Mouse (Mus musculus): ENCODE measurements at regions not wholly inside any gene's neighbourhood (a gene's known extent, or its start where the extent isn't known, plus 50 kb on each side); places are given as distances from the start of the nearest gene placed in this dataset.

DNA sequence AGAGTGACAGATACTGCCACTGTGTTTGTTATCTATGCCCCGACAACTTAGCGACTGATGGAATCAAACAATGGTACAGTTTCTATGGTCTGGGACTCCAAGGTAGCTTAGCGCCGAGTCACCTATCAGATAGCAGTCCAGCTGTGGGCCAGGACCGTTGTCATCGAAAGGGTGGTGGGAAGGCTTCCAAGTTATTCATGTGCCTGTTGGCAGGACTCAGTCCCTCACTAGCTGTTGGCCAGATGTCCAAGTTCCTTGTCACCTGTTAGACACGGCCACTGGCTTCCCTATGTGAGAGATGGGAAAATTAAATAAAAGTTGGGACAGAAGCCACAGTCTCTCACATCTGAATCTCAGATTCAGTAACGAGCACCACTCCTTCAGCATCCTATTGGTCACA lies 150.1 kb downstream of the BC067074 start:
- no peak overlapping the region for H3K4me3 ChIP-seq (ENCODE audit: low read depth, low read length)
- H3K4me2 ChIP-seq (replicated peaks; ENCODE audit: low read depth): no peak overlapping the region
- no peak for ATAC-seq
- H3K9me3 ChIP-seq (ENCODE audit: control insufficient read depth): no peaks in the 10 kb centered on the region
- no peaks in the 10 kb centered on the region for H3K4me1 ChIP-seq (replicated peaks; ENCODE audit: control insufficient read depth, insufficient read depth, low read length)
- H3K27me3 ChIP-seq (replicated peaks; ENCODE audit: control insufficient read depth, insufficient read depth, low read length): no peaks in the 10 kb centered on the region
- H3K36me3 ChIP-seq (ENCODE audit: control insufficient read depth, insufficient read depth): no peaks in the 10 kb centered on the region
- H3K9ac ChIP-seq (ENCODE audit: low read depth, low read length): no peak overlapping the region
- no peak for TF ChIP-seq CTCF (IDR thresholded peaks at IDR 0.05; ENCODE audit: low read depth)
- WGBS: 77% methylated on average over 8 of the region's 8 CpGs
- H3K27ac ChIP-seq (ENCODE audit: low read depth, low read length): no peak overlapping the region

DNA sequence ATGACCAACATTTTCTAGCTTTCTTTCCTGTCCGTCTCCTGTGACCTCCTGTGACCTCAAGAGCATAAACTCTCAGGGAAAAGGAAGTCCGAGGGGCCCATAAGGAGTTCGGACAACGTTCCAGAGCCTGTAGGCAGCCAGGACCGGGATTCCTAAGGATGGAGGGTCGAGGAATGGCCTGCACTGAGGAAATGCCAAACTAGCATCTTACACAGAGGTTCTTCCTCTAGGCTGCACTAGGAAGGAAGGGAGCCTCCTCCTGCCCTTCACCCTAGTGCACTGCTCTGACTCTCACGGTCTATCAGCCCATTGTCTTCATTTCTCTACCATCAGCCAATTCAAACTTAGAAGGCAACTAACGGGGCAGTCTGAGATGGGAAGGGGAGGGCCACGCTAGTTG lies 149.2 kb downstream of the BC067074 start:
- TF ChIP-seq CTCF (IDR thresholded peaks at IDR 0.05; ENCODE audit: low read depth): no peak
- ATAC-seq: no peak
- Histone ChIP-seq H3K4me1 (replicated peaks; ENCODE audit: control insufficient read depth, insufficient read depth, low read length) (no peaks in the 10 kb centered on the region), H3K9me3 (ENCODE audit: control insufficient read depth) (no peaks in the 10 kb centered on the region), H3K4me3 (ENCODE audit: low read depth, low read length) (no peak overlapping the region), H3K36me3 (ENCODE audit: control insufficient read depth, insufficient read depth) (no peaks in the 10 kb centered on the region), H3K27me3 (replicated peaks; ENCODE audit: control insufficient read depth, insufficient read depth, low read length) (no peaks in the 10 kb centered on the region), H3K27ac (ENCODE audit: low read depth, low read length) (no peak overlapping the region), H3K9ac (ENCODE audit: low read depth, low read length) (no peak overlapping the region), H3K4me2 (replicated peaks; ENCODE audit: low read depth) (no peak overlapping the region)
- WGBS: 58% methylated on average over 9 of the region's 9 CpGs

- 70% methylated on average over 5 of the region's 5 CpGs for WGBS
- H3K4me3 ChIP-seq (ENCODE audit: low read depth, low read length): no peak overlapping the region
- H3K4me2 ChIP-seq (replicated peaks; ENCODE audit: low read depth): no peak overlapping the region
- no peaks in the 10 kb centered on the region for H3K4me1 ChIP-seq (replicated peaks; ENCODE audit: control insufficient read depth, insufficient read depth, low read length)
- no peaks in the 10 kb centered on the region for H3K36me3 ChIP-seq (ENCODE audit: control insufficient read depth, insufficient read depth)
- H3K9ac ChIP-seq (ENCODE audit: low read depth, low read length): no peak overlapping the region
- ATAC-seq: no peak
- H3K9me3 ChIP-seq (ENCODE audit: control insufficient read depth): no peaks in the 10 kb centered on the region
- no peak overlapping the region for H3K27ac ChIP-seq (ENCODE audit: low read depth, low read length)
- H3K27me3 ChIP-seq (replicated peaks; ENCODE audit: control insufficient read depth, insufficient read depth, low read length): no peaks in the 10 kb centered on the region
- no peak for TF ChIP-seq CTCF (IDR thresholded peaks at IDR 0.05; ENCODE audit: low read depth)
Observed at GRCm38 (mm10) chr13:113440137-113440536, 147.2 kb downstream of the BC067074 start.

- Histone ChIP-seq H3K4me1 (replicated peaks; ENCODE audit: control insufficient read depth, insufficient read depth, low read length) (no peaks in the 10 kb centered on the region), H3K4me3 (ENCODE audit: low read depth, low read length) (no peak overlapping the region), H3K4me2 (replicated peaks; ENCODE audit: low read depth) (no peak overlapping the region), H3K36me3 (ENCODE audit: control insufficient read depth, insufficient read depth) (no peaks in the 10 kb centered on the region), H3K27ac (ENCODE audit: low read depth, low read length) (no peak overlapping the region), H3K27me3 (replicated peaks; ENCODE audit: control insufficient read depth, insufficient read depth, low read length) (no peaks in the 10 kb centered on the region), H3K9me3 (ENCODE audit: control insufficient read depth) (no peaks in the 10 kb centered on the region), H3K9ac (ENCODE audit: low read depth, low read length) (no peak overlapping the region)
- WGBS: 40% methylated on average over 7 of the region's 7 CpGs
- TF ChIP-seq CTCF (IDR thresholded peaks at IDR 0.05; ENCODE audit: low read depth): no peak
- ATAC-seq: no peak
Observed at GRCm38 (mm10) chr13:113439516-113439915, 146.6 kb downstream of the BC067074 start.

DNA sequence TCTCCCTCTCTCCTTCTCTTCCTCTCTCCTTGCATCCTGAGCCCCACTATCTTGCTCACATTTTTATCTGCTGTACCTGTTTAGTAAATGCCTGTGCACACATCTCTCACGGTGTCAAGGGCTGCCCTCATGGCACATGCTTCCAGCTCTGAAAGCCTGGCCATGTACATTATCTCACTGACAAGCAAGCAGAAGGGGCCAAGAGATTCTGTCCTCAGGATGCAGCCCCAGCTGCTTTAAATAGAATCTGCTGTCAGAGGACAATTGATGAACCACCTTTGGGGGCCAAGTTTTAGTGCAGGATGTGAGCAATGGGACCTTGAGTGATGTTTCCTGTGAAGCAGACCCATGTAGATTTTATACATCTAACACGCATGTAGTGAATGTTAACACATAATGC lies 145.9 kb downstream of the BC067074 start:
- H3K4me2 ChIP-seq (replicated peaks; ENCODE audit: low read depth): no peak overlapping the region
- H3K36me3 ChIP-seq (ENCODE audit: control insufficient read depth, insufficient read depth): no peaks in the 10 kb centered on the region
- no peak overlapping the region for H3K27ac ChIP-seq (ENCODE audit: low read depth, low read length)
- no peak for ATAC-seq
- H3K27me3 ChIP-seq (replicated peaks; ENCODE audit: control insufficient read depth, insufficient read depth, low read length): no peaks in the 10 kb centered on the region
- H3K4me1 ChIP-seq (replicated peaks; ENCODE audit: control insufficient read depth, insufficient read depth, low read length): no peaks in the 10 kb centered on the region
- no peak overlapping the region for H3K9ac ChIP-seq (ENCODE audit: low read depth, low read length)
- H3K4me3 ChIP-seq (ENCODE audit: low read depth, low read length): no peak overlapping the region
- 40% methylated on average over 2 of the region's 2 CpGs for WGBS
- TF ChIP-seq CTCF (IDR thresholded peaks at IDR 0.05; ENCODE audit: low read depth): no peak
- no peaks in the 10 kb centered on the region for H3K9me3 ChIP-seq (ENCODE audit: control insufficient read depth)

DNA sequence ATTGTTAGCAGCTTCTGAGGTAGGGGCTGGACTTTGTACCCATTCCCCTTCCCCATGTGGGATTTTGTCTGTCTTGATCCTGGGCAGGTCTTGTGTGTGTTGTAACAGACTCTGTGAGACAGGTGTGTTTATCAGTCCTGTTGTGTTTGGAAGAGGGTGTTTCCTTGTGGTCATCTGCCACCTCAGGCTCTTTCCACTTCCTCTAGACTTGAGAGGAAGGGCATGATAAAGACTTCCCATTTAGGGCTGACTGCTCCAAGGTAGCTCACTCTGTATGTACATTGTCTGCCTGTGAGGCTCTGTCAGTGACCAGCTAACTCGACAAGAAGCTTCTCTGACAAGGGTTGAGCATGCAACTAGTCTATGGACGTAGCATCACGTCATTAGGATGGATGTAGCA lies 143.3 kb downstream of the BC067074 start:
- no peaks in the 10 kb centered on the region for H3K9me3 ChIP-seq (ENCODE audit: control insufficient read depth)
- H3K9ac ChIP-seq (ENCODE audit: low read depth, low read length): no peak overlapping the region
- TF ChIP-seq CTCF (IDR thresholded peaks at IDR 0.05; ENCODE audit: low read depth): no peak
- H3K4me1 ChIP-seq (replicated peaks; ENCODE audit: control insufficient read depth, insufficient read depth, low read length): no peaks in the 10 kb centered on the region
- no peak overlapping the region for H3K27ac ChIP-seq (ENCODE audit: low read depth, low read length)
- no peak for ATAC-seq
- no peak overlapping the region for H3K4me2 ChIP-seq (replicated peaks; ENCODE audit: low read depth)
- no peaks in the 10 kb centered on the region for H3K36me3 ChIP-seq (ENCODE audit: control insufficient read depth, insufficient read depth)
- no peaks in the 10 kb centered on the region for H3K27me3 ChIP-seq (replicated peaks; ENCODE audit: control insufficient read depth, insufficient read depth, low read length)
- no peak overlapping the region for H3K4me3 ChIP-seq (ENCODE audit: low read depth, low read length)
- WGBS: 93% methylated on average over 3 of the region's 3 CpGs

- H3K9me3 ChIP-seq (ENCODE audit: control insufficient read depth): no peaks in the 10 kb centered on the region
- no peaks in the 10 kb centered on the region for H3K4me1 ChIP-seq (replicated peaks; ENCODE audit: control insufficient read depth, insufficient read depth, low read length)
- whole genome bisulfite sequencing: 78% methylated on average over 4 of the region's 4 CpGs
- no peak overlapping the region for H3K27ac ChIP-seq (ENCODE audit: low read depth, low read length)
- no peak overlapping the region for H3K4me2 ChIP-seq (replicated peaks; ENCODE audit: low read depth)
- TF ChIP-seq CTCF (IDR thresholded peaks at IDR 0.05; ENCODE audit: low read depth): no peak
- no peak for ATAC-seq
- no peak overlapping the region for H3K4me3 ChIP-seq (ENCODE audit: low read depth, low read length)
- no peaks in the 10 kb centered on the region for H3K36me3 ChIP-seq (ENCODE audit: control insufficient read depth, insufficient read depth)
- no peaks in the 10 kb centered on the region for H3K27me3 ChIP-seq (replicated peaks; ENCODE audit: control insufficient read depth, insufficient read depth, low read length)
- H3K9ac ChIP-seq (ENCODE audit: low read depth, low read length): no peak overlapping the region
Observed at GRCm38 (mm10) chr13:113435117-113435516, 142.2 kb downstream of the BC067074 start.
